In genomic region chr6:128736100-128736499, GRCm38 (mm10) we compare ENCODE assay signal across 8 mouse cellular contexts. TPM values are rescaled to one million over a fixed set of nuclear protein-coding genes. Genes with fewer than 3 reads are reported as not detected.
DNase-seq lines count a peak whose midpoint lies in the region; ATAC-seq lines count a peak whose summit lies in the region.
"Had no signal": no experiment of that assay in that cellular context is flagged by ENCODE, and none has a peak within 500 bp of the region (broad histone marks: within the 10 kb centered on the region; RNA-seq: fewer than 3 reads in every experiment).

No protein-coding gene starts in this region.

- H3K9ac ChIP-seq in forebrain, embryonic 13.5 days: no peak overlapping the region
- H3K9ac ChIP-seq: neural tube, embryonic 13.5 days had no signal

- no peak overlapping the region for H3K27ac ChIP-seq in forebrain, embryonic 13.5 days
- H3K27ac ChIP-seq: neural tube, embryonic 13.5 days had no signal

- no peaks in the 10 kb centered on the region for H3K9me3 ChIP-seq in forebrain, embryonic 13.5 days (replicated peaks)
- H3K9me3 ChIP-seq: neural tube, embryonic 13.5 days had no signal

- H3K4me3 ChIP-seq in forebrain, embryonic 13.5 days: no peak overlapping the region
- H3K4me3 ChIP-seq: neural tube, embryonic 13.5 days had no signal

- H3K4me1 ChIP-seq in forebrain, embryonic 13.5 days: no peaks in the 10 kb centered on the region

- H3K36me3 ChIP-seq in forebrain, embryonic 13.5 days (ENCODE audit: poor library complexity, severe bottlenecking): no peaks in the 10 kb centered on the region
- H3K36me3 ChIP-seq: neural tube, embryonic 13.5 days had no signal

- H3K4me2 ChIP-seq in forebrain, embryonic 13.5 days: no peak overlapping the region
- H3K4me2 ChIP-seq: neural tube, embryonic 13.5 days had no signal

- DNase-seq in kidney, adult 9 months: peak; percentile 24
- DNase-seq in kidney, adult 11 months: no peak
- DNase-seq in NIH3T3 (ENCODE audit: low read depth): peak; percentile 52
- no peak for DNase-seq in neural tube, embryonic 10.5 days (ENCODE audit: extremely low spot score, low spot score)

- peak; percentile 83 for ATAC-seq in granulocyte monocyte progenitor cell, adult 5-6 weeks (replicated peaks; ENCODE audit: poor library complexity, severe bottlenecking)
- peak; percentile 63; the same call in 1 of the 2 replicates for ATAC-seq in neutrophil, adult 5-6 weeks (ENCODE audit: extremely low read depth, insufficient number of reproducible peaks, low FRiP score, poor library complexity, severe bottlenecking)
- no peak for ATAC-seq in forebrain, embryonic 13.5 days

- H3K27me3 ChIP-seq in forebrain, embryonic 13.5 days: no peaks in the 10 kb centered on the region
- H3K27me3 ChIP-seq: neural tube, embryonic 13.5 days had no signal

RNA-seq across cellular contexts. Expression of gene Klrb1, which starts 13.2 kb away (rescaled TPM):
- not detected in 2 replicates for total RNA-seq in granulocyte monocyte progenitor cell, adult 5-6 weeks (2014; fragmentation: Nextera tagmentation)
- not detected in 2 replicates for total RNA-seq in granulocyte monocyte progenitor cell, adult 5-6 weeks (2017)
- total RNA-seq in neutrophil, adult 5-6 weeks (2017): 0.61 and 0.93 TPM in 2 replicates
- polyA plus RNA-seq in forebrain, embryonic 13.5 days (2015; fragmentation: Nextera tagmentation; extraction: Ambion mirVana): not detected in 2 replicates

RNA-seq across cellular contexts. Expression of gene Klrb1c, which starts 52.9 kb away (rescaled TPM):
- not detected in 2 replicates for total RNA-seq in granulocyte monocyte progenitor cell, adult 5-6 weeks (2014; fragmentation: Nextera tagmentation)
- total RNA-seq in granulocyte monocyte progenitor cell, adult 5-6 weeks (2017): 0.34 and 1.0 TPM in 2 replicates
- total RNA-seq in neutrophil, adult 5-6 weeks (2017): 2.4 and 3.2 TPM in 2 replicates
- not detected in 2 replicates for polyA plus RNA-seq in forebrain, embryonic 13.5 days (2015; fragmentation: Nextera tagmentation; extraction: Ambion mirVana)

Comparison
In these comparisons a context has a peak if more than half of its experiments do, and no peak if none do; other contexts are left out.
1. DNase-seq: peak in kidney, adult 9 months (single experiment) and NIH3T3 (single experiment); none in kidney, adult 11 months (single experiment) and neural tube, embryonic 10.5 days (single experiment).